Mouse (Mus musculus): Measurements from ENCODE around the gene Kcnc2. TPM values are rescaled to one million over a fixed set of nuclear protein-coding genes. Genes with fewer than 3 reads are reported as not detected.

The Kcnc2 gene
- polyA plus RNA-seq, 1 experiment: 0.07 TPM

DNA sequence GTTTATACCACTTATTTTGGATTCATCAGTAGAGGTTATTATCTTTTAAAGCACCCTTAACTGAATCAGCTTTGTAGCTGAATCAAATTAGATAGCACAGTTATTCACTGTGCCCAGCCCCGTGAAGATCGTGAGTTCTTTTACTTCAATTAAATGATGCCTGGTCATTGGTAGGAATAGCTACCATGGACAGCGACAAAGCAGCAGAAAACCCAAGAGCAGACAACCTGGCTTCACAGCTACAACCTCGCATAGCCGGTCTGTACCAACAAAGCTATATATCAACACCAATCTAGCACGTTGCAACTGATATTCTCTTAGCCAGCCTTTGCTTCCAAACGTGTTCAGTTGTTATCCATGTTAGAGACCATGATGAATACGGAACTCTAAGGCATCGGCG lies 152.4 kb downstream of the Kcnc2 start:
- Histone ChIP-seq H3K4me1 (replicated peaks; ENCODE audit: control insufficient read depth, insufficient read depth, low read length) (no peaks in the 10 kb centered on the region), H3K4me3 (ENCODE audit: control insufficient read depth, insufficient read depth, low read length) (no peak overlapping the region), H3K36me3 (ENCODE audit: control insufficient read depth, insufficient read depth, low read length) (no peaks in the 10 kb centered on the region), H3K27me3 (ENCODE audit: control insufficient read depth, insufficient read depth, low read length) (no peaks in the 10 kb centered on the region), H3K27ac (ENCODE audit: control insufficient read depth, insufficient read depth, low read length) (no peak overlapping the region)
- TF ChIP-seq CTCF (IDR thresholded peaks at IDR 0.05; ENCODE audit: borderline replicate concordance, control insufficient read depth, extremely low read depth, insufficient read depth, low read length, poor library complexity): no peak
- TF ChIP-seq POLR2A (IDR thresholded peaks at IDR 0.05; ENCODE audit: control insufficient read depth, extremely low read depth, insufficient read depth, low read length, poor library complexity): no peak
- 66% methylated on average over 10 of the region's 10 CpGs for WGBS
- no peak for DNase-seq

DNA sequence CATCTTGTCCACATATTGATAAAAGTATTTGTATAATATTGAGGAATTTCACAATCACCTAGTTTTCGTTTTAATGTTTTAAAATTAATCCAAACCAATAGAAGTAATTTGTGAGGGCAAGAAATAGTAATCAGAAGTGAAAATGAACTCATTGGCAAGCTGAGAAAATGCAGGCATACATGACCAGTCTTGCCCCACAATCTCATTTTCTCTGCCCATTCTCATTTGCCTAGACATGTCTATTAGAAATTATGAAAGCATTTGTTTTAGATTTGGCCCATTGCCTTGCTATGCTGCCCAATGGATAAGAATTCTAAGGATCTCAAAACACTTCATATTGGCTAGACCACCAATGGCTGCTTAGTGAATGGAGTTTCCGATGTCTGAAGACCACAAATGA lies 166.0 kb downstream of the Kcnc2 start:
- Histone ChIP-seq H3K36me3 (ENCODE audit: control insufficient read depth, insufficient read depth, low read length) (no peaks in the 10 kb centered on the region), H3K27me3 (ENCODE audit: control insufficient read depth, insufficient read depth, low read length) (no peaks in the 10 kb centered on the region), H3K4me3 (ENCODE audit: control insufficient read depth, insufficient read depth, low read length) (no peak overlapping the region), H3K4me1 (replicated peaks; ENCODE audit: control insufficient read depth, insufficient read depth, low read length) (no peaks in the 10 kb centered on the region), H3K27ac (ENCODE audit: control insufficient read depth, insufficient read depth, low read length) (no peak overlapping the region)
- 70% methylated on average over 2 of the region's 2 CpGs for WGBS
- DNase-seq: no peak
- no peak for TF ChIP-seq CTCF (IDR thresholded peaks at IDR 0.05; ENCODE audit: borderline replicate concordance, control insufficient read depth, extremely low read depth, insufficient read depth, low read length, poor library complexity)
- TF ChIP-seq POLR2A (IDR thresholded peaks at IDR 0.05; ENCODE audit: control insufficient read depth, extremely low read depth, insufficient read depth, low read length, poor library complexity): no peak

DNA sequence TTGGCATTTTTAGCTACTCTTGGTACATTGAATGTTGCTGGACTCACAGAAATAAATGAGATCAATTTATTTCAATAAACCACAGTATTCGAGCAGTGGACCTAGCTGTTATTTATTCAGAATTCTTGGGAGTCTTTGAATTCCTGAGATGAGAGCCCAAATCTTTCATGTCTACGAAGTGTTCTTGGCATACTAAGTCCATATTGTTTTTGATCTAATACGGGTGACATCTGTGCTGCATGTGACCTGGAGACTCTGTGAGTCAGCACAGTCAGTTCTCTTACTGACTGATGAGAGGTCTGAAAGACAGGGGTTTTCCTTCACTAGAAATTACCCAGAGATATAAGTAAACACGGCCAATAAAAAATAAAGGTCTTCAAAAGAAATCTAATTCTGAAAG lies 173.7 kb downstream of the Kcnc2 start:
- Histone ChIP-seq H3K4me3 (ENCODE audit: control insufficient read depth, insufficient read depth, low read length) (no peak overlapping the region), H3K27ac (ENCODE audit: control insufficient read depth, insufficient read depth, low read length) (no peak overlapping the region), H3K36me3 (ENCODE audit: control insufficient read depth, insufficient read depth, low read length) (no peaks in the 10 kb centered on the region), H3K27me3 (ENCODE audit: control insufficient read depth, insufficient read depth, low read length) (no peaks in the 10 kb centered on the region), H3K4me1 (replicated peaks; ENCODE audit: control insufficient read depth, insufficient read depth, low read length) (no peaks in the 10 kb centered on the region)
- 91% methylated on average over 4 of the region's 4 CpGs for WGBS
- no peak for DNase-seq
- TF ChIP-seq CTCF (IDR thresholded peaks at IDR 0.05; ENCODE audit: borderline replicate concordance, control insufficient read depth, extremely low read depth, insufficient read depth, low read length, poor library complexity) (no peak), POLR2A (IDR thresholded peaks at IDR 0.05; ENCODE audit: control insufficient read depth, extremely low read depth, insufficient read depth, low read length, poor library complexity) (no peak)

DNA sequence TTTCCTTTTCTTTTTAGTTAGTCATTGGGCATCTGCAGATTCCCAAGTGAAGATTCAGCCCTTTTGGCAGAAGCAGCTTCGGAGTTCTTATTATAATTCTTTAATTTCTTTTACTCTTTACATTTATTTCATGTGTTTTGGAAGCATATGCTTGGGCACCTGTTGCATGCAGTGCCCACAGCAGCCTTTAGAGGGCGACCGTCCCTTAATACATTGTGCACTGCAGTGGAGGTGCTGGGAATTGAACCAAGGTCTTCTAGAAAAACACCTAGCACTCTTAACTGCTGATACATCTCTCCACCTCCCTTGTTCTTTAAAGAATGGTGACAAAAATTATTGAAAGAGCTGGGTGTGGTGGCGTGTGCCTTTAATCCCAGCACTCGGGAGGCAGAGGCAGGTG lies 180.0 kb downstream of the Kcnc2 start:
- TF ChIP-seq POLR2A (IDR thresholded peaks at IDR 0.05; ENCODE audit: control insufficient read depth, extremely low read depth, insufficient read depth, low read length, poor library complexity): no peak
- TF ChIP-seq CTCF (IDR thresholded peaks at IDR 0.05; ENCODE audit: borderline replicate concordance, control insufficient read depth, extremely low read depth, insufficient read depth, low read length, poor library complexity): no peak
- no peak overlapping the region for H3K27ac ChIP-seq (ENCODE audit: control insufficient read depth, insufficient read depth, low read length)
- no peaks in the 10 kb centered on the region for H3K36me3 ChIP-seq (ENCODE audit: control insufficient read depth, insufficient read depth, low read length)
- 83% methylated on average over 5 of the region's 5 CpGs for WGBS
- H3K4me3 ChIP-seq (ENCODE audit: control insufficient read depth, insufficient read depth, low read length): no peak overlapping the region
- no peak for DNase-seq
- H3K27me3 ChIP-seq (ENCODE audit: control insufficient read depth, insufficient read depth, low read length): no peaks in the 10 kb centered on the region
- no peaks in the 10 kb centered on the region for H3K4me1 ChIP-seq (replicated peaks; ENCODE audit: control insufficient read depth, insufficient read depth, low read length)

DNA sequence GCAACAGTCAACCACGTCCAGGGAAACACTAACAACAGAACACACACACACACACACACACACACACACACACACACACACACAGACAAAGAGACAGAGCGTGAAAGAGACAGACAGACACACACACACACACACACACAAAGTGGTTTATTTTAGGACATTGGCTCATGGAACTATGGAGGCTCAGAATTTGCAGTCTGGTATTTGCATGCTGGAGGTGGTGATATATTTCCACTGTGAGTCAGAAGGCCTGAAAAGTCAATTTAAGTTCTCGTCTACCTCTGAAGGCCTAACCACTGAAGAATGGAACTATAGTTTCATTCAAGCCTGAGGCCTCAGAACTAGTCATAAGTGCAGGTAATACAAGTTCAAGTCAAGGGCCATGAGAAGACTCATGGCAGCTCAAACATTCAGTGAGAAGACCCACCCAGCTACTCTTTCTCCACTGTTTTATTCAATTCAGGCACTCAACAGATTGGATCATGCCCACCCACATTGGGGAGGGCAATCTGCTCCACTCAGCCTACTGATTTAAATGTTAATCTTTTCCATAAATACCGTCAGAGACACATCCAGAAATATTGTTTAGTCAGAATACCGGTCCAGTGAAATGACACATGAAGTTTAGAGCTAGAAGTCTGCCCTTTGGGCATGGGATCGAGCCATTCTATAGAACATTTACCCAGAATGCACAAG lies 197.9 kb downstream of the Kcnc2 start:
- Histone ChIP-seq H3K36me3 (ENCODE audit: control insufficient read depth, insufficient read depth, low read length) (no peaks in the 10 kb centered on the region), H3K27me3 (ENCODE audit: control insufficient read depth, insufficient read depth, low read length) (no peaks in the 10 kb centered on the region), H3K27ac (ENCODE audit: control insufficient read depth, insufficient read depth, low read length) (no peak overlapping the region), H3K4me1 (replicated peaks; ENCODE audit: control insufficient read depth, insufficient read depth, low read length) (no peaks in the 10 kb centered on the region), H3K4me3 (ENCODE audit: control insufficient read depth, insufficient read depth, low read length) (no peak overlapping the region)
- 86% methylated on average over 6 of the region's 6 CpGs for WGBS
- no peak for TF ChIP-seq CTCF (IDR thresholded peaks at IDR 0.05; ENCODE audit: borderline replicate concordance, control insufficient read depth, extremely low read depth, insufficient read depth, low read length, poor library complexity)
- TF ChIP-seq POLR2A (IDR thresholded peaks at IDR 0.05; ENCODE audit: control insufficient read depth, extremely low read depth, insufficient read depth, low read length, poor library complexity): no peak
- no peak for DNase-seq

DNA sequence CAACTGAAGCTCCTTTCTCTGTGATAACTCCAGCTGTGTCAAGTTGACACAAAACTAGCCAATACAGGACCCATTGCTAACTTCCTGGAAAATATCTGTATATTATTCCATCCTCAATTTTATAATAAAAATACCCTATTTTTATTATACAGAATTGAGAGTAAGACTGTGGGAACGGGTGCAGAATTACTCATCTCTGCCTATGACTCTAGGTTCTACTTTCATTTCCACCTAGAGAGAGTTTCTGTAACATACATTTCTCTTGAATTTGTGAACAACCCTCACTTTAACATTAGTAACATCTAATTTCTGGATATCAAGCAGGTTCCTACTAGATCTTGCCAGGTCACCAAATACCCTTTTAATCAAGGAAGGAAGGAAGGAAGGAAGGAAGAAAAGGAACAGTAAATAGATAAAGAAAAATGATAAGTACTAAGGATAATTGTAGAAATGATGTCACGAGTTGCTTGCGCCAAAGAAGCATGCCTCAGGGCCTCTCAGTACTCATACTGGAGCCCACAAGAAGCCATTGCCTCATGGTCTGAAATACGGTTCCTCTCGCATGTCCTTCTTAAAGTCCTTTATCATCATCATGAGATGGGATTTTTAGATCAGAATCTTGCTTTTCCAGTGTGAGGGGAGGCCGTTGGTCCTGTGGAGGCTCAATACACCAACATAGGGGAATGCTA lies 203.3 kb downstream of the Kcnc2 start:
- no peaks in the 10 kb centered on the region for H3K27me3 ChIP-seq (ENCODE audit: control insufficient read depth, insufficient read depth, low read length)
- no peaks in the 10 kb centered on the region for H3K4me1 ChIP-seq (replicated peaks; ENCODE audit: control insufficient read depth, insufficient read depth, low read length)
- DNase-seq: no peak
- WGBS: 89% methylated on average over 6 of the region's 6 CpGs
- no peak for TF ChIP-seq CTCF (IDR thresholded peaks at IDR 0.05; ENCODE audit: borderline replicate concordance, control insufficient read depth, extremely low read depth, insufficient read depth, low read length, poor library complexity)
- no peak for TF ChIP-seq POLR2A (IDR thresholded peaks at IDR 0.05; ENCODE audit: control insufficient read depth, extremely low read depth, insufficient read depth, low read length, poor library complexity)
- no peak overlapping the region for H3K27ac ChIP-seq (ENCODE audit: control insufficient read depth, insufficient read depth, low read length)
- no peak overlapping the region for H3K4me3 ChIP-seq (ENCODE audit: control insufficient read depth, insufficient read depth, low read length)
- H3K36me3 ChIP-seq (ENCODE audit: control insufficient read depth, insufficient read depth, low read length): no peaks in the 10 kb centered on the region

All from thymus, adult 2 months (tissue).